Mouse (Mus musculus) thymus, adult 2 months (tissue): ENCODE data around the gene Mecom. TPM values are rescaled to one million over a fixed set of nuclear protein-coding genes. Genes with fewer than 3 reads are reported as not detected.

ENCODE experiments used
- DNase-seq: peaks from one replicate; pipeline ENCODE4 v3.0.0; 2021
- H3K27ac ChIP-seq: fragments of 200-500 bp; 2 replicates; pipeline ENCODE4 v1.5.1; 2012; ENCODE audit warnings: low read length, control low read depth; ENCODE audit not compliant: control insufficient read depth, insufficient read depth
- H3K27me3 ChIP-seq: fragments of 200-500 bp; 2 replicates; pipeline ENCODE4 v1.6.1; 2012; ENCODE audit warnings: mild to moderate bottlenecking, low read length, moderate library complexity, mixed read lengths; ENCODE audit not compliant: control insufficient read depth, insufficient read depth
- H3K36me3 ChIP-seq: fragments of 200-500 bp; 2 replicates; pipeline ENCODE4 v1.6.1; 2012; ENCODE audit warnings: mild to moderate bottlenecking, low read length, moderate library complexity; ENCODE audit not compliant: control insufficient read depth, insufficient read depth
- H3K4me1 ChIP-seq: fragments of 200-500 bp; replicated peaks from 2 replicates; pipeline ENCODE4 v1.6.1; 2012; ENCODE audit warnings: low read length; ENCODE audit not compliant: control insufficient read depth, insufficient read depth
- H3K4me3 ChIP-seq: fragments of 200-500 bp; 2 replicates; pipeline ENCODE4 v1.5.1; 2012; ENCODE audit warnings: mild to moderate bottlenecking, low read length, control low read depth, moderate library complexity; ENCODE audit not compliant: control insufficient read depth, insufficient read depth
- CTCF ChIP-seq: fragments of 200-500 bp; IDR thresholded peaks from 2 replicates; pipeline ENCODE4 v1.5.1; 2012; ENCODE audit warnings: mild to moderate bottlenecking, control low read depth, low read length, moderate library complexity, borderline replicate concordance; ENCODE audit not compliant: control insufficient read depth, poor library complexity, insufficient read depth; ENCODE audit errors: extremely low read depth
- POLR2A ChIP-seq: fragments of 200-500 bp; IDR thresholded peaks from 2 replicates; pipeline ENCODE4 v1.6.1; 2012; ENCODE audit warnings: mild to moderate bottlenecking, low read length, control low read depth, moderate library complexity; ENCODE audit not compliant: control insufficient read depth, poor library complexity, insufficient read depth; ENCODE audit errors: extremely low read depth
- WGBS: fragments of 180-500 bp; shearing (Covaris S2); methylation state at CpG from one replicate; pipeline ENCODE4 v1.1.7; 2018; 5-methylcytosine and 5-hydroxymethylcytosine counted together
- polyA plus RNA-seq: library from polyadenylated mRNA; depleted of rRNA; stranded (reverse); fragments of >200 nt; gene quantifications from 2 replicates; pipeline ENCODE4 v1.2.3, GENCODE M21; 2012

Gene Mecom
- polyA plus RNA-seq, 1 experiment: 0.92 TPM

- WGBS: 21% methylated on average over 6 of the region's 6 CpGs
Observed at GRCm38 (mm10) chr3:30560677-30561314, 13.0 kb upstream of the Mecom start.

GRCm38 (mm10) chr3:30553741-30554140 lies 5.9 kb upstream of the Mecom start:
- no peak for DNase-seq
- no peaks in the 10 kb centered on the region for H3K4me1 ChIP-seq
- TF ChIP-seq CTCF: no peak
- TF ChIP-seq POLR2A: no peak
- 88% methylated on average over 6 of the region's 6 CpGs for WGBS
- H3K36me3 ChIP-seq: no peaks in the 10 kb centered on the region
- H3K27me3 ChIP-seq: no peaks in the 10 kb centered on the region
- H3K27ac ChIP-seq: no peak overlapping the region
- H3K4me3 ChIP-seq: no peak overlapping the region

More at GRCm38 (mm10) chr3:30560677-30561314, 13.0 kb upstream of the Mecom start:
- H3K36me3 ChIP-seq: no peaks in the 10 kb centered on the region
- no peak overlapping the region for H3K4me3 ChIP-seq
- no peaks in the 10 kb centered on the region for H3K27me3 ChIP-seq
- no peak for DNase-seq
- no peak overlapping the region for H3K27ac ChIP-seq
- H3K4me1 ChIP-seq: no peaks in the 10 kb centered on the region
- TF ChIP-seq POLR2A: no peak
- TF ChIP-seq CTCF: no peak

- no peaks in the 10 kb centered on the region for H3K27me3 ChIP-seq
- 73% methylated on average over 2 of the region's 2 CpGs for WGBS
- no peaks in the 10 kb centered on the region for H3K4me1 ChIP-seq
- no peak overlapping the region for H3K27ac ChIP-seq
- H3K36me3 ChIP-seq: no peaks in the 10 kb centered on the region
- H3K4me3 ChIP-seq: no peak overlapping the region
- no peak for TF ChIP-seq CTCF
- no peak for DNase-seq
Observed at GRCm38 (mm10) chr3:30550218-30550617, 2.4 kb upstream of the Mecom start.

GRCm38 (mm10) chr3:30548928-30549327 lies 1.1 kb upstream of the Mecom start:
- DNase-seq: no peak
- Histone ChIP-seq H3K27me3 (no peaks in the 10 kb centered on the region), H3K36me3 (no peaks in the 10 kb centered on the region), H3K27ac (no peak overlapping the region), H3K4me3 (no peak overlapping the region), H3K4me1 (no peaks in the 10 kb centered on the region)
- no peak for TF ChIP-seq CTCF
- TF ChIP-seq POLR2A: no peak
- 91% methylated on average over 7 of the region's 7 CpGs for WGBS

GRCm38 (mm10) chr3:30546831-30547369 lies 908 bp downstream of the Mecom start:
- 79% methylated on average over 11 of the region's 11 CpGs for WGBS
- no peak overlapping the region for H3K27ac ChIP-seq
- DNase-seq: no peak
- no peaks in the 10 kb centered on the region for H3K27me3 ChIP-seq
- no peak overlapping the region for H3K4me3 ChIP-seq
- H3K36me3 ChIP-seq: no peaks in the 10 kb centered on the region
- H3K4me1 ChIP-seq: no peaks in the 10 kb centered on the region
- TF ChIP-seq CTCF: no peak
- TF ChIP-seq POLR2A: no peak

- DNase-seq: no peak
- Histone ChIP-seq H3K4me1 (no peaks in the 10 kb centered on the region), H3K36me3 (no peaks in the 10 kb centered on the region), H3K4me3 (no peak overlapping the region), H3K27ac (no peak overlapping the region), H3K27me3 (no peaks in the 10 kb centered on the region)
- 75% methylated on average over 13 of the region's 13 CpGs for WGBS
- TF ChIP-seq CTCF (no peak), POLR2A (no peak)
Observed at GRCm38 (mm10) chr3:30546366-30546765, 1.4 kb downstream of the Mecom start.

GRCm38 (mm10) chr3:30545246-30545645 lies 2.6 kb downstream of the Mecom start:
- Histone ChIP-seq H3K27me3 (no peaks in the 10 kb centered on the region), H3K4me1 (no peaks in the 10 kb centered on the region), H3K4me3 (no peak overlapping the region), H3K27ac (no peak overlapping the region), H3K36me3 (no peaks in the 10 kb centered on the region)
- 93% methylated on average over 5 of the region's 5 CpGs for WGBS
- DNase-seq: no peak
- TF ChIP-seq CTCF (no peak), POLR2A (no peak)
